Mouse (Mus musculus): ENCODE data around the gene Arhgef17. TPM values are rescaled to one million over a fixed set of nuclear protein-coding genes. Genes with fewer than 3 reads are reported as not detected.

Gene Arhgef17
- total RNA-seq (2021): 10 to 100 TPM; 21.9 to 25.7 TPM
- long read RNA-seq, experiment 1, full-length matches to known transcripts: 3 of 11 reads
- long read RNA-seq, experiment 1, partial matches to known transcripts: 1 of 11 reads
- long read RNA-seq, experiment 1, other reads (novel, unspliced or antisense): 7 of 11 reads
- long read RNA-seq, experiment 2, full-length matches to known transcripts: 4 of 14 reads
- long read RNA-seq, experiment 2, partial matches to known transcripts: 6 of 14 reads
- long read RNA-seq, experiment 2, other reads (novel, unspliced or antisense): 4 of 14 reads

DNA sequence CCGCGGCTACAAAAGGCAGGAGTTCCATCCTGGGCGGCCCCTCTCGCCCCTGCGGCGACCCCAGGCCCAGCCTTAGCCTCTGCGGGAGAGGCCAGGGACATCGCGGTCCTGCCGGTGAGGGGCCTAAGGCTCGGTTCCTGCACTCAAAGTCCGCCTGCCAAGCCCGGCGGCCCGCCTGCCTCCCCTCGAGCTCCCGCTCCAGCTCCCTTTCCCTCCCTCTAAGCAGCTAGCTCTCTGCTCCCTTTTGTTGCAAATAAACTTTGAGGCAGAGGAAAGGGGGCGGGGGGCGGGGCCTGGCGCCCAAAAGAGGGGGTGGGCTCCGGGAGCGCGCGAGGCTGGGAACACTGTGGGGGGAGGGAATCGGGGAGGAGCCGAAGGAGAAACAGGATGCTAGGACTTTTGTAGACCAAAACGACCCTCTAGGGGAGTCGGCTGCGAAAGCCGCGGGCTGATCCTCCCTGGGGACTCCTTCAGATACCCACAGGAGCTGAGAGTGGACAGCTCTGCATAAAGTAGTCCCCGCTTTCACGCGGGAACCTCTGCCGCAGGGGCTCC is at the start of gene Arhgef17:
Arhgef17 (minus strand) TSS at position 182 of the 555 bp plus-strand sequence.
- intact Hi-C loops (cut with DNase I; ENCODE audit: low total_unique reads): no loop called here
- peak; percentile 57 for DNase-seq

DNA sequence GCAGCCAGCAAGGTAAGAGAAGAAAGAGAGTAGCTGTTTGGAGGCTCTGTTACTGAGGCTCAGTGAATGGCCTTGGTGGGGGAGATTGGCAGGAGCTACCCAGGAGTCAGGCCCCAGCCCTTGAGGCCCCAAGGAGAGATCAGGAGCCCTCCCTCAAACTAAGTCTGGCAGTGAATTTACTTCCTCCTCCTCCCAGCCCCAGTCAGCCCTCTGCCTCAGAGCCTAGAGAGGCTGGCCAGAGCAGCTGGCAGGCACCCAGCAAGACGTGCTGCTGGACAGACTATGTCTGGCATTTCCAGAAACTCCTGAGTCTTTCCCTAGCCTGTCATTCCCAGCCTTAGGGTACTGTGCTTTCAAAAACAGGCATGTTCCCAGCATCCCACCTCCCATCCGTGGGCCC is 47.3 kb upstream of the Arhgef17 start:
- peak; percentile 84 for DNase-seq
- intact Hi-C loops (cut with DNase I; ENCODE audit: low total_unique reads): no loop called here

DNA sequence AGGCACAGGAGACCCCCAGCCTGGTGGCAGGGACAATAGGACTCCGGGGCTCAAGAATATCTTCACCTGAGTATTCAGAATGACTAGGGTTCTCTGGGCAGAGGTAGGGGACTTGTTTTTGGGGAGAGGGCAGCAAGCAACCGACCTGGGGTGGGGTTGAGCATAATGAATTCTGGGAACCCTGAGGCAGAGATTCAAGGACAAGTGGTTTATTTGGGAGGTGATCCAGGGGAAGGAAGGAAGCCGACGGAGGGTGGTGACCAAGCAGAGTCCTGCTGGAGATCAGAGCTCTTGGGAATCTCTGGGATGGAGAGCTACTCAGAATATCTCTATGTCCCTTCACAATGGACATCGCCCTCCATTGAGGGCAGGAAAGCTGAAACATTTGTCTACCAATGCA is 46.3 kb upstream of the Arhgef17 start:
- no peak for DNase-seq

DNA sequence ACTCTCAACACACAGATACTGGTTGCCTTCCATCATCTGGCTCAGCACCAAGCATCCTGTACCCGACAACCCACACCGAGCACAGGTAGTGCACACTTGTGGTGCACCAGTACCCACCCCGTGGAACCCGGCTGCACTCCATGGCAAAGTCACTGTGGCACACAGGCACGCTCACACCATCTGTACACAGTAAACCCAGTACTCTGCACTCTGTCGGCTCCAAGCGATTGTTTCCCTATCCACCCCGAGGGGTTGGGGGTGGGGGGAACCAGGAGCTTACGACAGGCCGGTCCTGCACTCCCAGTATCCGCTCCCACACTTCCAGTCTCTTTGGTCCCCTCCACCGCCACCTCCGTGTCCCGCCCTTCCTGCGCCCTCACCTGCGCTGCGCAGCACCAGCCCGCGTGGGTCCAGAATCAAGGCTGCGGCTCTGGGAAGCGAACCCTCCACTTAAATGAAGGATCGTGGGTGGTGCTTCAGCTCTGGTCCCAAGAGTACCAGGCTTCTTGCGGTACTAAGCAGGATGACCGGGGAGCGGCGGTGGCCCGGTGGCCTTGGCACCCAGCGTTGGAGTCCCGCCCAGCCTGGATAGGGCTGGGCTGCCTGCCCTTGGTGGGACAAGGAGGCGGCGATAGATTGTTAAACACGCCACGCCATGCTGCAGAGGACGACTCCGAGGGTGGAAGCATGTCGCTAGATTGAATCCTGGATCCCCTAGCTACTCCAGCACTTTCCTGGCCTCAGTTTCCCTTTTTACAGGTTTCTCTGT is 42.4 kb upstream of the Arhgef17 start, which contains the start of gene P2ry6:
P2ry6 (minus strand) TSS at position 515 of the 769 bp plus-strand sequence.
- intact Hi-C loops (cut with DNase I; ENCODE audit: low total_unique reads): no loop called here
- DNase-seq: peak; percentile 63

More for the DNA sequence above, 46.3 kb upstream of the Arhgef17 start:
- intact Hi-C loops (cut with DNase I; ENCODE audit: low total_unique reads): no loop called here

DNA sequence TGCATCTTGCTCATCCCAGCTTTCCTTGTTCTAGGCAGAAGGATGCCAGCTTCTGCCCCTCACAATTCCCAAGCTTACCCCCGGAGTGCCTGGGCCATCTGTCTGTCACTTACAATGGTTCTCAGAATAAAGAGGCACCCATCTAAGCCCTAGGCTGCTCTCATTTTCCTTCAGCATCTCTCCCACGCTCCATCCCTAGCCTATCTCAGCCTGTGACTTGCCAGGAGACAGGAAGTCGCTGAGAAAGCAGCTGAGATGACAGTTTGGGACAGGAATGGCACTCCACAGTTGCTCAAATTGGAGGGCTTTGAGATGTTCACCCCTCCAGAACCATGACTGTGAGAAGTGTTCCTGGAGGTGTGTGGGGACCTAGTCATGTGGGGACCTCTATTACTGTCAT is 41.0 kb upstream of the Arhgef17 start:
- intact Hi-C loops (cut with DNase I; ENCODE audit: low total_unique reads): no loop called here

DNA sequence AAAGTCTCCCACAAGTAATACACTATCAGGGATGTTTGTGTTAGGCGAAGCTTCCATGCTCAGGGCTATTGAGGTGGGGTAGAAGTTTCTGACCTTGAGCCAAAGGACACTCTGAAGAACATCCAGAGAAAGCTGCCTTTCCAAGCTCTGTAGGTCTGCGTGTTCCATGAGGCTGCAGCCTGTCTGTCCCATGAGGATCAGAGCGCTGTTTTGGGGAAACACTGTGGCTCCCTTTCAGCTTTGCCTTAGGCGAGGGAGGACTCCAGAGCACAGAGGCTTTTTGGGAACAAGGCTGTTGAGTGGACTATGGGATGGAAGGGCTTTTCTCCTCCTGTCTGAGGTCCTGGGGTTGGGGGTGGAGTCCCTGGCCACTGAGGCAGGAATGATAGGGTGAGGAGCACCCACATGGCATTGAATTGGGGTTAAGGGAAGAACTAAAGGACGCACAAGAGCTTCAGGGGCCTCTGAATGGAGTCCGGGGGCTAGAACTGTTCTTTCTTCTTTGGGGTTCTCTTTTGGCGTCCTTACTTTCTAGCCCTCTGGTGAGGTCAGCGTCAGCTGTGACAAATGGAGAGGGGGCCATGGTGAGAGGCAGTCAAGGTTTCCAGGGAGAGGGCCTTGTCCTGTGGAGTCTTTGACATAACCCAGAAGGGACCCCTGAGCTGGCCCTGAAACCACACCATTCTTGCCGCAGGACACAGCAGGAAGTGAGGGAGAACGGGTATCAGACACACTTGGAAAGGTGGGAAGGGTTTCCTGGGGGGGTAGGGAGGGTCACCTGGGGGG is 37.2 kb upstream of the Arhgef17 start:
- intact Hi-C loops (cut with DNase I; ENCODE audit: low total_unique reads): no loop called here
- DNase-seq: no peak

More for the DNA sequence above, 41.0 kb upstream of the Arhgef17 start:
- no peak for DNase-seq

DNA sequence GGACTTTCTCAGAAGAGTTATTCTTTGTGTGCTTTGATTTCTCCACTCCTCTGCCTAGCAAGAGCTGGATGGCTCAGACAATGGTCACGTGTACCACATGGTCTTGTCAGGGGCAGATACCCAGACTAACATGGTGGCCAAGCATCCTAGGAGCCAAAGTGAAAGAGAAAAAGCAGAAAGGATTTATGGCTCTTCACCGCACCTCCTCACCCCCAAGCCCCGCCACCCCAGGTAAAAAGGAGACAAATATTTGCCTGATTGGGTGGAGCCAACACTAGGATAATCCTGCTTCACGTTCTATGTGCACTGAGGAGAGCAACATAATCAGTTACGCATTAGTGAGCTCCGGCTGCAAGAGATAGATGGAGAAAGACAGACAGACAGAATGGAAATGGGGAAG is 36.5 kb upstream of the Arhgef17 start:
- intact Hi-C loops (cut with DNase I; ENCODE audit: low total_unique reads): no loop called here
- no peak for DNase-seq

DNA sequence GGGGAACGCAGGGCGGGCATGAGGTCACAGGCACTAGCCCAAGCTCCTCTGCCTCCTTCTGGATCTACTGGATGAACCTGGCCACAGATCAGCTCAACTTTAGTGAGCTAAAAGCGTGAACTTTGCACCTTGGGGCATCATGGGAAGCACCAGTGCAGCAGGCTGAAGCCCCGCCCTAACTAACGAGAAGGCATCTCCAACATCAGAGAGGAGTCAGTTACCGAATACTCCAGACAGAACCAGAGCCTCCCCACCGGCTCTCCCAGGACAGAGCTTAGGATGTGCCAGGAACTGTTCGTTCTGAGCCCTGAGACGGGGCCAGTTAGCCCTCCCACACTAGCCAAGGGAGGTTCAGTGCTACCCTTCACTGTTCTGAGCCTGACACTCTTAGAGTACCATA is 35.9 kb upstream of the Arhgef17 start:
- intact Hi-C loops (cut with DNase I; ENCODE audit: low total_unique reads): no loop called here
- no peak for DNase-seq

DNA sequence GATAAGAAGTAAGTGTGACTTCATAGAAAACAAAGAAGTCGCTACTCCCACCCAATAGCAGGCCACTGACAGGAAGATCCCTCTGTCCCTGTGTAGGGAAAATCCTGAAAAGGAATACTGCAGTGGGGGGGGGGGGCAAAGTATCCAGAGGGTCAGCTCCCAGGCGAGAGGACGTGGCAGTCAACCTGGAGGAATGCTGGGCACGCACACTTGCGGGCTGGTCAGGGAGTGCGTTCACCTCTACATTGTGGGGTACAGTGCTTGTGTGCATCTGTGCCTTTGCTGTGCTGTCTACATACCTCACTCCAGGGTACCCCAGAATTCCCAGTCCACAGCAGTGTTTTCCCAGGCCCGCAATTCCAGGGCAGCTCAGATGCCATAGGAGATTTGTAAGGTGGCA is 34.1 kb upstream of the Arhgef17 start:
- intact Hi-C loops (cut with DNase I; ENCODE audit: low total_unique reads): no loop called here
- DNase-seq: no peak

DNA sequence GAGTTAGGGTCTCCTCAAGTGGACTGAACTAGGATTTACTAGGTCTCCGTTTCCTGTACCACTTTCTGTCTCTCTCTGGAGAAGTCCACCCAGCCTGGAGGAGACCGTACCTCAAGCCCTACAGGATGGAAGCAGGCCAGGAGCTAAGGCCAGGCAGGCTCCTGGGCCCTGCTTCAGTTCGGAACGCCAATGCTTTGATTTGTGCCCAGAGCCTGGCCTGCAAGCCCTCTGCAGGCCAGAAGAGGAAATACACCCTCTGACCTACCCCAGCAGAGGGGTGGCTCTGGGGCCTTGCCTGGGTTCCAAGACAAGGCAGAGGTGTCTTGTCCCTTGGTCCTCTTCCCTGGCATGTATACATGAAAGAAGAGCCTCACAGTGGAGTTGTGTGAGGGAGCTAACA is 33.2 kb upstream of the Arhgef17 start:
- intact Hi-C loops (cut with DNase I; ENCODE audit: low total_unique reads): no loop called here

DNA sequence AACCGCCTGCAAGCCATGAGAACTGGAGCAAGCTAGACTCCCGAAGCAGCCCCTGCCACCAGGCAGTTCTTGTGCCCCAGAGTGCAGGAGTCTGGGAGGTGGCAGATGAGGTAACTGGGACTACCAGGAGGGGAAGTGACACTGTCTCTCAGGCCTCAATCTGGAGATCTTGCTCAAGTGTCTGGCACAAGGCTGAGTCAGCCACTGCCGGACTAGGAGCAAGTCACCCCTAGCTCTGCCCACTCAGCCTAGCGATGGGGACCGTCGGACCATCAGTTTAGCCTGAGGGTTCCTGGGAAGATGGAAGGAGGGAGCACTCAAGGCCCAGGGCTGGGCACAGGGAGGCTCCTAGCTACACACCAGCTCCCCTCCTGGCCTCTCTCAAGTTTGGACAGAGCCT is 32.3 kb upstream of the Arhgef17 start:
- no peak for DNase-seq
- intact Hi-C loops (cut with DNase I; ENCODE audit: low total_unique reads): no loop called here

More for the DNA sequence above, 33.2 kb upstream of the Arhgef17 start:
- peak; percentile 57 for DNase-seq

DNA sequence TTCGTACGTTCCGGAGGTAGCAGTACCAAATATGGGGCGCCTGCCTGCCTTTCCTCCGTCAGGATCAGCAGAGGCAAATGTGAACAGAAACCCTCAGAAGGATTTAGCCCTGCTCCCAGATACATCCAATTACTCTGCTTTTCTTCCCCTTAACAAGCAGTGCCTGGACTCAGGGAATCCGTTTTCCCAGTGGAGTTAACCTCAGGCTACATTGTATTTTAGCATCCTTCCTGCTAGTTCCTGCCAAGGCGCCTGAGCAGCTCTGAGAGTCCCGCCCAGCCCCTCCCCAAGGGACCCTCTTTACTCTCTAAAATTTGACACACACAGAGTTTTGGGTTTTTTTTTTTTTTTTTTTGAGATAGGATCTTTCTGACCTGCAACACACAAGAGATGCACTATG is 31.5 kb upstream of the Arhgef17 start:
- intact Hi-C loops (cut with DNase I; ENCODE audit: low total_unique reads): no loop called here
- no peak for DNase-seq

DNA sequence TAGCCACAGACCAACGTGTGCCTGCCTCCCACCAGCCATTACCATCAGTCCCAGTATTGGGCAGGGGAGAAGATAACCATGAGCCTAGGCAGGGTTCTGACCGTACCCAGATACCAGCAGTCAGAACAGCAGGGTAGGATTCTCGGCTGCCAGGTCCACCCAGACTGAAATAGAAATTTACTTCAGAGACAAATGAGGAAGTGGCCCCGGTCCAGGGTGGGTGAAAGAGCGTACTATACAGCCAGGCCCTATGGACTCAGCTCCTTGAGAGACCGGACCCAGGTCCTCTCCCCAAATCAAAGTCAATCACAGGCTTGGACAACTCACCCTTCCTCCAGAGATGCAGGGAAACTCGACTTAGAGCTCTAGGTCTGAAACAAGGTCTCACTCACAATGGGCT is 29.2 kb upstream of the Arhgef17 start:
- intact Hi-C loops (cut with DNase I; ENCODE audit: low total_unique reads): no loop called here
- no peak for DNase-seq

DNA sequence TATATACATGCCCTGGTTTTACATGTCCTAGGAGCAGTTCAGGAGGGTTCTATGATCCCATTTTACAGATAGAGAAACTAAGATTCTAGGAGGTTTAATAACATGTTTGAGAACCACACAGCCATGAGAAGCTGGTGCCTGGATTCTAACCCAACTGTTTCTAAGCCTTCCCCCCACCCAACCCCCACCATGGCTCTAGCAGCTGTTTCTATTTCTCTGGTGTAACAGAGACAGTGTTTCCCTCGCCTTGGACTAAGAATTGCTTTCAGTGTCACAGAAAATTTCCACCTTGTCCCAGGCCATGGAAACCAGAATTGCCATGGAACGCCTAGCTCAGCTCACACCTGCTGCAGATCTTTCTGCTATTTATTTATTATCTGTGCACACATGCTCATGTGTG is 28.6 kb upstream of the Arhgef17 start:
- intact Hi-C loops (cut with DNase I; ENCODE audit: low total_unique reads): no loop called here
- no peak for DNase-seq

DNA sequence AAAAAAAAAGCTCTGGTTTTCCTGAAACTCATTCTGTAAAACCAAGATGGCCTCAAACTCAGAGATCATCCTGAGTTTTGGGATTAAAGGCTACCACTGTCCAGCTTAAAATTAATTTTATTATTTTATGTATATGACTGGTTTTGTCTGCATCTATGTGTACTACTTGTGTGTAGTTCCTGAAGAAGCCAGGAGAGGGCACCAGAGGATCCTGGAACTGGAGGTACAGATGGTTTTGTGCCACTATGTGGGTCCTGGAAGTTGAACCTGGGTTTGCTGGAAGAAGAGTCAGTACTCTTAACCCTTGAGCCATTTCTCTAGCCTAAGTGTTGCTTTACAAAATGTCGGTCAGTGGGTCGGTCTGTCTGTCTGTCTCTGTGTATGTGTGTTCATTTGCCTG is 26.5 kb upstream of the Arhgef17 start:
- no peak for DNase-seq
- intact Hi-C loops (cut with DNase I; ENCODE audit: low total_unique reads): loop anchor here (5.0 kb wide), 1 partner anchor 1139 kb away; no protein-coding TSS in a partner anchor

DNA sequence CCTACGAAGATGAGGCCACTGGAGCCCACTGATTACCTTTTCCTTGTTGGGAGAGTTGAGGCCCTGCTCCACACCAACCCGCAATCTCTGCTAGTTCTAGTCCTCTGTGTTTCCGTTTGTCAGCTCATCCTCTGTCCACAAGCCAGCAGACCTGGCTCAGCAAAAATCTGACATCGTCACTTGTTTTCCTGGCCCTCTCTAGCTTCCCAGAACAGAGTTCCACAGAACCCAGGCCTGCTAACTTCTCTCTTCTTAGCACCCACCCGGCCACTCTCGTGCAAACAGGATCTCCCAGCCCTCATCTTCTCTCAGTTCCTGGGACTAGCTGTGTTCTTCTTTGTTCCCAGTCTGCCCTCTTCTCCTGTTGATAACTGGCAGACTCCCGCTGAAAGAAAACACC is 20.8 kb upstream of the Arhgef17 start:
- intact Hi-C loops (cut with DNase I; ENCODE audit: low total_unique reads): no loop called here
- no peak for DNase-seq

DNA sequence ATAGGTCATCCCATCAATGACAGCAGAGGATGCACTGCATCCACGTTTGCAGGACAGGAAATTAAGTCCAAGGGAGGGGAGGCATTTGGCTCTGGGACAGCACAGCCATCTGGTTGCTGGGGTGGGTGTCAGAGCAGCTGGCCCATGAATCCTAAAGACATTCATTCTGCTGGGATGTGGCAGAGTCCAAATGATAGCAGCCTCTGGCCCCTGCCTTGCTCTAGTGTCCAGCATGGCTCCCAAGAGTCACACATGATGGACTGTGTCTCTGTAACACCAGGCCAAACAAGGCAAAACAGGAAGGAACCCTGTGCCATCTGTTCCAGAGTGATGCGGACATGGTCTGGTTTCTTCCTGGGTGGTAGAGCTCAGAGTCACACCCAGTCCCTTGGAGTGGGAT is 20.0 kb upstream of the Arhgef17 start:
- intact Hi-C loops (cut with DNase I; ENCODE audit: low total_unique reads): no loop called here
- no peak for DNase-seq

DNA sequence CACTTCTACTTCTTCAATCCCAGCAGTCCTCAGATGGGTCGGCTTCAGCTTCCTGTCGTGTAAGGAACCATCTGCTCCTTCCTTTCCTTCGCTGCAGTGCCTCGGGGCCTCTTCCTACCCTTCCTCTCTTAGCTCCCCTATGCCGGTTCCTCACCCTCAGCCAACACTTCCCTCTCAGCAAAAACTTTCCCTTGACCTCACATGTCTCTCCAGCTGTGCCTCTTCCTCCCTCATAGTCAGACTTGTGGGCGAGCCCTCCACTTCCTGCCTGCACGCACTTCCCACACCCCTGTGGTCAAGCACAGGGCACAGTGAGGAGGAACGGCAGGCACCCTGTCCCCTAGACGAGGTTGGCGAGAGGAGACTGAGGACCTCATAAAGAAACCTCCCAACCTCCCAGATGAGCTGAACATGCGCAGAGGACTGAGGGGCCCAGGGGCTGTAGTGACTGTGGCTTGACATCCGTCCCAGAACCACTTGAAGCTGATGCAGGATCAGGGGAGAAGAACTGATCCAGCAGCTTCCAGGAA is 18.6 kb upstream of the Arhgef17 start:
- intact Hi-C loops (cut with DNase I; ENCODE audit: low total_unique reads): no loop called here
- DNase-seq: no peak

DNA sequence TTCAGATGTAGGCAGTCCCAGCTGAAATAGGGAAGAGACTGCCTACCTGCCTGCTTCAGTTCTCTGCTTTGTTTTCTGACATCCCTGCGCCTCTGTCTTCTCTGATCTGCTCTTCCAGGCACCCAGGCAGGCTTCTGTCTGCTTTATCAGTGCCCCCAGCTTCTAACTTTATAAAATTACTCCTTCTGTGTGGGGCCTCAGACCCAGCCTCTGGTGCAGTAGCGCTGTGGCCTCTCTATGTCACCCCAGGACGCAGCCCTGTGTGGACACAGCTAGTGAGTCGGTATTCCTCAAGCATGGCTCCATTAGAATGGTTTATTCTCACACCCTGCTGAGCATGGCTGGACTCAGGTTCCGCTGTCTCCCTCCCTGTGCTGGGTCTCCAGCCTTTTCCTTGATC is 18.1 kb upstream of the Arhgef17 start:
- DNase-seq: no peak
- intact Hi-C loops (cut with DNase I; ENCODE audit: low total_unique reads): no loop called here

DNA sequence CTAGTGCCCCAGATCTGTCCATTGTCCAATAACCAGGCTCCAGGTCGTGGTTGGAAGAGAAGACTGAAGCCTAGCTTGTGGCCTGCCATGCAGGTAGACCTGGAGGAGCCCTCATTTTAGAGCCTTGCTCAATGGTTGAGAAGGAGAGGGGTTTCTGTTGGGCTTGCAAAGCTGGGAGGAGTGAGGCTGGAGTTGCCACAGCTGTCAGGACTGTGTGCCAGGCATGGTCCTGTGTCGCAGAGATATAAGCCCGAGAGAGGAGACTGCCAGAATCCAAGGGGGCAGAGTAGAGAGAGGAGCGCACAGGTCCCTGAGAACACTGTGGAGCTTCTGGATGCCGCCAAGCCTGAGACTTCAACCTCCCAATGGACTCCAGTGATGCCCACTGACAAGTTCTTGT is 12.8 kb upstream of the Arhgef17 start:
- intact Hi-C loops (cut with DNase I; ENCODE audit: low total_unique reads): loop anchor here (5.0 kb wide), 2 partner anchors 38 to 108 kb away; no protein-coding TSS in a partner anchor
- no peak for DNase-seq

Measured in gastrocnemius, postnatal 14 days (tissue).